12 mouse cellular contexts compared by ENCODE assay signal in genomic region chr2:121434854-121435253, GRCm38 (mm10). TPM values are rescaled to one million over a fixed set of nuclear protein-coding genes. Genes with fewer than 3 reads are reported as not detected.
DNase-seq lines count a peak whose midpoint lies in the region; ATAC-seq and TF ChIP-seq lines count a peak whose summit lies in the region.
"Had no signal": no experiment of that assay in that cellular context is flagged by ENCODE, and none has a peak within 500 bp of the region (broad histone marks: within the 10 kb centered on the region; RNA-seq: fewer than 3 reads in every experiment).

No protein-coding gene starts in this region.

- peak; percentile 51; the same call in 1 of the 2 replicates for TF ChIP-seq CTCF in liver, embryonic 14.5 days (IDR thresholded peaks at IDR 0.05; ENCODE audit: low read depth)
- peak; percentile 46 for TF ChIP-seq CTCF in E14TG2a.4 (conservative IDR thresholded peaks at IDR 0.05; ENCODE audit: low read length)

- no peaks in the 10 kb centered on the region for H3K9me3 ChIP-seq in liver, embryonic 14.5 days (ENCODE audit: control insufficient read depth, low read length)
- H3K9me3 ChIP-seq in E14TG2a.4 (ENCODE audit: low read length): no peaks in the 10 kb centered on the region
- H3K9me3 ChIP-seq: midbrain, embryonic 13.5 days had no signal

- H3K4me3 ChIP-seq in liver, embryonic 14.5 days (ENCODE audit: insufficient read depth in 1 of 2, low read depth in 2 of 2, low read length in 2 of 2): no peak overlapping the region
- no peak overlapping the region for H3K4me3 ChIP-seq in E14TG2a.4 (replicated peaks; ENCODE audit: low read length)
- H3K4me3 ChIP-seq: midbrain, embryonic 13.5 days had no signal

- H3K36me3 ChIP-seq in liver, embryonic 14.5 days (replicated peaks; ENCODE audit: control insufficient read depth, insufficient read depth, low read depth): peaks cover 71% of the 10 kb centered on the region
- H3K36me3 ChIP-seq in E14TG2a.4 (ENCODE audit: insufficient read depth, low read length): peaks cover 97% of the 10 kb centered on the region

- no peak for TF ChIP-seq EP300 in liver, embryonic 14.5 days (IDR thresholded peaks at IDR 0.05; ENCODE audit: low read depth)

- no peaks in the 10 kb centered on the region for H3K4me1 ChIP-seq in liver, embryonic 14.5 days (replicated peaks; ENCODE audit: control insufficient read depth in 2 of 2, insufficient read depth in 2 of 2, low read length in 1 of 2)
- no peaks in the 10 kb centered on the region for H3K4me1 ChIP-seq in E14TG2a.4 (replicated peaks; ENCODE audit: low read depth, low read length)
- H3K4me1 ChIP-seq: midbrain, embryonic 13.5 days had no signal

- no peaks in the 10 kb centered on the region for H3K27me3 ChIP-seq in liver, embryonic 14.5 days (ENCODE audit: control insufficient read depth, insufficient read depth, low read length)
- no peaks in the 10 kb centered on the region for H3K27me3 ChIP-seq in E14TG2a.4 (ENCODE audit: insufficient read depth, low read length)
- H3K27me3 ChIP-seq: midbrain, embryonic 13.5 days had no signal

- no peak overlapping the region for H3K4me2 ChIP-seq in liver, embryonic 14.5 days (ENCODE audit: low read depth)
- H3K4me2 ChIP-seq: midbrain, embryonic 13.5 days had no signal

- DNase-seq in liver, embryonic 14.5 days (ENCODE audit: low read depth in 3 of 3, low spot score in 3 of 3): no peak
- no peak for DNase-seq in liver
- DNase-seq in spleen, postnatal 4 days (ENCODE audit: low spot score in 2 of 2): no peak
- no peak for DNase-seq in urinary bladder, postnatal 25 days (ENCODE audit: low spot score)
- DNase-seq: adrenal gland, postnatal 14 days; gastrocnemius, postnatal 10 days had no signal

- H3K27ac ChIP-seq in liver, embryonic 14.5 days: no peak overlapping the region
- H3K27ac ChIP-seq: midbrain, embryonic 13.5 days had no signal

- no peak for ATAC-seq in liver, embryonic 14.5 days (ENCODE audit: insufficient read depth)
- peak; percentile 64 for ATAC-seq in activated CD4-positive, CD25-positive, alpha-beta regulatory T cell, adult 4 months
- ATAC-seq in monocyte, adult 5-6 weeks (replicated peaks; ENCODE audit: insufficient number of reproducible peaks, low FRiP score, low TSS enrichment, poor library complexity, severe bottlenecking): 0 out of 2 replicates have a peak, but pooled peaks have one; percentile 50
- ATAC-seq: midbrain, embryonic 13.5 days had no signal

- H3K9ac ChIP-seq in liver, embryonic 14.5 days (replicated peaks): no peak overlapping the region
- H3K9ac ChIP-seq: midbrain, embryonic 13.5 days had no signal

- 89% methylated on average over 1 of the region's 1 CpGs for WGBS in liver, embryonic 14.5 days (ENCODE audit: insufficient replicate concordance)

RNA-seq across cellular contexts. Expression of gene Ell3, which starts 9.2 kb away (rescaled TPM):
- 0.84 and 1.1 TPM in 2 replicates for polyA plus RNA-seq in liver, embryonic 14.5 days (2012; rRNA removed)
- 1.8 and 2.0 TPM in 2 replicates for polyA plus RNA-seq in liver, embryonic 14.5 days (2014; fragmentation: Nextera tagmentation; extraction: Ambion mirVana)
- 1 to 10 TPM in 1 of 2 experiments, under 1 TPM in 1; 0.78 to 1.0 TPM for polyA plus RNA-seq in activated CD4-positive, CD25-positive, alpha-beta regulatory T cell, adult 4 months (2017; shearing (Covaris generic))
- total RNA-seq in monocyte, adult 5-6 weeks (2017): 1.8 to 4.3 TPM (median 3.0 TPM) in 3 replicates
- total RNA-seq: gastrocnemius, postnatal 10 days; hematopoietic stem cell, adult 5-6 weeks; left cerebral cortex, postnatal 10 days had no signal

RNA-seq across cellular contexts. Expression of gene Serf2, which starts 14.1 kb away (rescaled TPM):
- 345 and 412 TPM in 2 replicates for polyA plus RNA-seq in liver, embryonic 14.5 days (2012; rRNA removed)
- polyA plus RNA-seq in liver, embryonic 14.5 days (2014; fragmentation: Nextera tagmentation; extraction: Ambion mirVana): 279 and 297 TPM in 2 replicates
- polyA plus RNA-seq in activated CD4-positive, CD25-positive, alpha-beta regulatory T cell, adult 4 months (2017; shearing (Covaris generic)): 1,000 to 10,000 TPM in 1 of 2 experiments, 100 to 1,000 TPM in 1; 759 to 1,222 TPM
- total RNA-seq in monocyte, adult 5-6 weeks (2017): 152 to 251 TPM (median 235 TPM) in 3 replicates

RNA-seq across cellular contexts. Expression of gene Hypk, which starts 18.2 kb away (rescaled TPM):
- 22.4 and 26.8 TPM in 2 replicates for polyA plus RNA-seq in liver, embryonic 14.5 days (2012; rRNA removed)
- 72.9 and 79.2 TPM in 2 replicates for polyA plus RNA-seq in liver, embryonic 14.5 days (2014; fragmentation: Nextera tagmentation; extraction: Ambion mirVana)
- polyA plus RNA-seq in activated CD4-positive, CD25-positive, alpha-beta regulatory T cell, adult 4 months (2017; shearing (Covaris generic)): 100 to 1,000 TPM; 120 to 207 TPM
- 102 to 176 TPM (median 115 TPM) in 3 replicates for total RNA-seq in monocyte, adult 5-6 weeks (2017)

RNA-seq across cellular contexts. Expression of gene Catsper2, which starts 21.3 kb away (rescaled TPM):
- polyA plus RNA-seq in liver, embryonic 14.5 days (2012; rRNA removed): 0.40 and 0.60 TPM in 2 replicates
- polyA plus RNA-seq in liver, embryonic 14.5 days (2014; fragmentation: Nextera tagmentation; extraction: Ambion mirVana): 0.29 and 0.92 TPM in 2 replicates
- 1 to 10 TPM; 2.3 to 3.8 TPM for polyA plus RNA-seq in activated CD4-positive, CD25-positive, alpha-beta regulatory T cell, adult 4 months (2017; shearing (Covaris generic))
- 2.6 to 2.7 TPM in 2 of 3 replicates, not detected in the other for total RNA-seq in monocyte, adult 5-6 weeks (2017)

RNA-seq across cellular contexts. Expression of gene Pdia3, which starts 21.3 kb away (rescaled TPM):
- polyA plus RNA-seq in liver, embryonic 14.5 days (2012; rRNA removed): 61.0 and 95.7 TPM in 2 replicates
- polyA plus RNA-seq in liver, embryonic 14.5 days (2014; fragmentation: Nextera tagmentation; extraction: Ambion mirVana): 186 and 188 TPM in 2 replicates
- polyA plus RNA-seq in activated CD4-positive, CD25-positive, alpha-beta regulatory T cell, adult 4 months (2017; shearing (Covaris generic)): 1,000 to 10,000 TPM in 1 of 2 experiments, 100 to 1,000 TPM in 1; 658 to 1,122 TPM
- total RNA-seq in monocyte, adult 5-6 weeks (2017): 151 to 226 TPM (median 182 TPM) in 3 replicates
